8 mouse cellular contexts compared by ENCODE assay signal in genomic region chr1:166379013-166379629, GRCm38 (mm10). TPM values are rescaled to one million over a fixed set of nuclear protein-coding genes. Genes with fewer than 3 reads are reported as not detected.
DNase-seq lines count a peak whose midpoint lies in the region; ATAC-seq and TF ChIP-seq lines count a peak whose summit lies in the region.

TSS of gene Tada1 (plus strand) at chr1:166379097.

- TF ChIP-seq POLR2A in brain, embryonic 14.5 days (IDR thresholded peaks at IDR 0.05; ENCODE audit: borderline replicate concordance, extremely low read depth, insufficient read depth, insufficient read length, poor library complexity, severe bottlenecking), result peak; percentile 62

- ATAC-seq in heart, embryonic 12.5 days (ENCODE audit: insufficient number of reproducible peaks, low FRiP score), result peak; percentile 92
- ATAC-seq in liver, embryonic 12.5 days, result peak; percentile 85
- peak; percentile 92 for ATAC-seq in stomach, embryonic 15.5 days (ENCODE audit: insufficient read depth, low FRiP score, low read depth)

- H3K4me2 ChIP-seq in heart, embryonic 12.5 days, result peak within 1 kb of the TSS; percentile 75
- H3K4me2 ChIP-seq in liver, embryonic 12.5 days, result peak within 1 kb of the TSS; percentile 97
- peak within 1 kb of the TSS; percentile 79 for H3K4me2 ChIP-seq in stomach, embryonic 15.5 days

- peak; percentile 97 for DNase-seq in brain, embryonic 14.5 days (ENCODE audit: low read depth)
- peak; percentile 95 for DNase-seq in kidney, postnatal 10 days
- peak; percentile 93 for DNase-seq in natural killer cell, adult 2 months (ENCODE audit: low spot score in 2 of 2)

- H3K27me3 ChIP-seq in C2C12 (ENCODE audit: control insufficient read depth, insufficient read depth, insufficient read length), result no peaks in the 10 kb centered on the region
- H3K27me3 ChIP-seq in erythroblast, embryonic 14.5 days (ENCODE audit: control insufficient read depth), result no peaks in the 10 kb centered on the region
- H3K27me3 ChIP-seq in heart, embryonic 12.5 days (replicated peaks), result no peaks in the 10 kb centered on the region
- H3K27me3 ChIP-seq in liver, embryonic 12.5 days (replicated peaks), result no peaks in the 10 kb centered on the region
- no peaks in the 10 kb centered on the region for H3K27me3 ChIP-seq in stomach, embryonic 15.5 days (replicated peaks)

- H3K79me2 ChIP-seq in C2C12 (ENCODE audit: control insufficient read depth, insufficient read depth), result peaks cover 40% of the 10 kb centered on the region

- peaks cover 26% of the 10 kb centered on the region for H3K79me3 ChIP-seq in C2C12 (ENCODE audit: low read depth)

- TF ChIP-seq CTCF in C2C12 (IDR thresholded peaks at IDR 0.05; ENCODE audit: control insufficient read depth, insufficient read depth, insufficient read length), result no peak
- no peak for TF ChIP-seq CTCF in brain, embryonic 14.5 days (IDR thresholded peaks at IDR 0.05; ENCODE audit: borderline replicate concordance, extremely low read depth, insufficient read depth, insufficient read length)

- peak within 1 kb of the TSS; percentile 87 for H3ac ChIP-seq in C2C12 (ENCODE audit: control insufficient read depth, insufficient read length, low read depth)

- peaks cover 26% of the 10 kb centered on the region for H3K4me1 ChIP-seq in erythroblast, embryonic 14.5 days (ENCODE audit: control insufficient read depth)
- peaks cover 16% of the 10 kb centered on the region for H3K4me1 ChIP-seq in heart, embryonic 12.5 days (replicated peaks)
- peaks cover 35% of the 10 kb centered on the region for H3K4me1 ChIP-seq in liver, embryonic 12.5 days
- H3K4me1 ChIP-seq in stomach, embryonic 15.5 days, result peaks cover 5% of the 10 kb centered on the region; the same call in 1 of the 2 replicates

- peaks cover 4% of the 10 kb centered on the region for H3K9me3 ChIP-seq in erythroblast, embryonic 14.5 days (ENCODE audit: control insufficient read depth, low read length)
- no peaks in the 10 kb centered on the region for H3K9me3 ChIP-seq in heart, embryonic 12.5 days (replicated peaks)
- no peaks in the 10 kb centered on the region for H3K9me3 ChIP-seq in liver, embryonic 12.5 days (replicated peaks)
- H3K9me3 ChIP-seq in stomach, embryonic 15.5 days, result no peaks in the 10 kb centered on the region

- H3K36me3 ChIP-seq in C2C12 (ENCODE audit: control insufficient read depth, insufficient read depth), result peaks cover 11% of the 10 kb centered on the region
- H3K36me3 ChIP-seq in erythroblast, embryonic 14.5 days (ENCODE audit: control insufficient read depth), result peaks cover 22% of the 10 kb centered on the region
- peaks cover 22% of the 10 kb centered on the region for H3K36me3 ChIP-seq in heart, embryonic 12.5 days
- H3K36me3 ChIP-seq in liver, embryonic 12.5 days, result peaks cover 21% of the 10 kb centered on the region
- H3K36me3 ChIP-seq in stomach, embryonic 15.5 days, result peaks cover 12% of the 10 kb centered on the region; the same call in 1 of the 2 replicates

- H3K27ac ChIP-seq in heart, embryonic 12.5 days (ENCODE audit: poor library complexity, severe bottlenecking), result peak within 1 kb of the TSS; percentile 94
- H3K27ac ChIP-seq in liver, embryonic 12.5 days, result peak within 1 kb of the TSS; percentile 86
- peak within 1 kb of the TSS; percentile 92 for H3K27ac ChIP-seq in stomach, embryonic 15.5 days

- peak within 1 kb of the TSS; percentile 75 for H3K4me3 ChIP-seq in C2C12 (ENCODE audit: insufficient read depth, poor library complexity, severe bottlenecking)
- H3K4me3 ChIP-seq in erythroblast, embryonic 14.5 days (replicated peaks), result peak within 1 kb of the TSS; percentile 91
- H3K4me3 ChIP-seq in heart, embryonic 12.5 days, result peak within 1 kb of the TSS; percentile 96
- peak within 1 kb of the TSS; percentile 92 for H3K4me3 ChIP-seq in liver, embryonic 12.5 days
- H3K4me3 ChIP-seq in stomach, embryonic 15.5 days (replicated peaks), result peak within 1 kb of the TSS; percentile 95

- H3K9ac ChIP-seq in heart, embryonic 12.5 days, result peak within 1 kb of the TSS; percentile 97
- H3K9ac ChIP-seq in liver, embryonic 12.5 days, result peak within 1 kb of the TSS; percentile 97
- peak within 1 kb of the TSS; percentile 96 for H3K9ac ChIP-seq in stomach, embryonic 15.5 days

- under 1% methylated on average over 81 of the region's 81 CpGs for WGBS in heart, embryonic 12.5 days
- WGBS in liver, embryonic 12.5 days (ENCODE audit: insufficient replicate concordance), result under 1% methylated on average over 76 of the region's 81 CpGs
- WGBS in stomach, embryonic 15.5 days, result under 1% methylated on average over 66 of the region's 81 CpGs

TF ChIP-seq in C2C12, 6 proteins besides CTCF, POLR2A, EP300 and RAD21:
- TF ChIP-seq MAX (IDR thresholded peaks at IDR 0.05) (peak; percentile 80), MYOG (IDR thresholded peaks at IDR 0.05; ENCODE audit: control insufficient read depth, extremely low read depth, insufficient read length) (no peak), USF1 (IDR thresholded peaks at IDR 0.05; ENCODE audit: low read depth) (peak; percentile 88)

RNA-seq across cellular contexts. Expression of gene Tada1, which starts in this region (rescaled TPM):
- polyA plus RNA-seq in C2C12 (2012; fragmentation: generic; extraction: Trizol), result 18.5 TPM
- 69.1 and 75.5 TPM in 2 replicates for polyA plus RNA-seq in brain, embryonic 14.5 days (2012; rRNA removed)
- polyA plus RNA-seq in erythroblast, embryonic 14.5 days (2012), result 0.40 and 1.1 TPM in 2 replicates
- 30.3 and 32.1 TPM in 2 replicates for polyA plus RNA-seq in heart, embryonic 12.5 days (2016; fragmentation: Nextera tagmentation; extraction: Ambion mirVana)
- 29.7 and 30.4 TPM in 2 replicates for polyA plus RNA-seq in liver, embryonic 12.5 days (2016; fragmentation: Nextera tagmentation; extraction: Ambion mirVana)
- 42.6 and 44.8 TPM in 2 replicates for polyA plus RNA-seq in stomach, embryonic 15.5 days (2015; fragmentation: Nextera tagmentation; extraction: Ambion mirVana)

Comparison
In these comparisons a context has a peak if more than half of its experiments do, and no peak if none do; other contexts are left out.
1. Peak in every context shown above with its lines: DNase-seq, ATAC-seq, H3K4me3 ChIP-seq and H3K27ac ChIP-seq.